Mouse (Mus musculus) B cell, adult (primary cell): Measurements from ENCODE around the gene Arxes2. TPM values are rescaled to one million over a fixed set of nuclear protein-coding genes. Genes with fewer than 3 reads are reported as not detected.

Experiments
- total RNA-seq: library from RNA; stranded (reverse); gene quantifications from 4 replicates; pipeline ENCODE4 v1.2.4, GENCODE M21; 2023; ENCODE audit not compliant: inconsistent age

Gene Arxes2
- 0.33 to 0.64 TPM in 2 of 4 replicates, not detected in the others for total RNA-seq

DNA sequence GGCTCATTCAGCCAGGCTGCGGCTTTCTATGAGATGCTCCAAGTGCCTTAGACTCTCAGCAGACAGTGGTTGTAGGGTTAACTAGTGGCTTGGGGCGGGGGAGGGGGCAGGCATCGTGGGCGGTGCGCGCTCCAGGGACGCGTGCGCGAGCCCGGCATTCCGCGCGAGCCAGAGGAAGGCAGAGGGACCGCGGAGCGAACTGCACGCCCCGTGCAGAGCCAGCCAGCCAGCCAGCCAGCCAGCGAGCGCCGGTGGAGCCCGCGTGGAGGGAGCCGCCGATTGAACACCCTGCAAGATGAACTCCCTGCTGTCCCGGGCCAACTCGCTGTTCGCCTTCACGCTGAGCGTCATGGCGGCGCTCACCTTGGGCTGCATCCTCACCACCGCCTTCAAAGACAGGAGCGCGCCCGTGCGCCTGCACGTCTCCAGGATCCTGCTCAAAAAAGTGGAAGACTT is at the start of gene Arxes2:
Gene Arxes2 (plus strand): TSS at position 161 of the 456 bp plus-strand sequence.

GRCm38 (mm10) chrX:136032799-136033763 is 39.5 kb downstream of the Arxes2 start, which contains the start of gene Arxes1:
TSS of gene Arxes1 (plus strand) at chrX:136033367.

Other genes with a start within 250 kb of the Arxes2 start
- 11.2 to 13.6 TPM (median 12.3 TPM) in 4 replicates for gene Bhlhb9, start 196.2 kb upstream of the Arxes2 start, total RNA-seq
- 7.7 to 13.8 TPM (median 11.8 TPM) in 4 replicates for gene Gprasp2, start 154.8 kb upstream of the Arxes2 start, total RNA-seq
- gene Arxes1, start 39.5 kb downstream of the Arxes2 start, total RNA-seq, result 0.45 TPM in 1 of 4 replicates, not detected in the others
- gene Bex2, start 74.4 kb downstream of the Arxes2 start, total RNA-seq, result 0.60 to 0.64 TPM in 2 of 4 replicates, not detected in the others
- not detected in 4 replicates for gene Nxf3, start 91.4 kb downstream of the Arxes2 start, total RNA-seq
- 1.5 TPM in 1 of 4 replicates, not detected in the others for gene Bex4, start 145.2 kb downstream of the Arxes2 start, total RNA-seq
- gene Tceal8, start 178.5 kb downstream of the Arxes2 start, total RNA-seq, result 1.2 to 2.7 TPM (median 1.6 TPM) in 3 of 4 replicates, not detected in the other
- not detected in 4 replicates for gene Tceal5, start 210.1 kb downstream of the Arxes2 start, total RNA-seq
- gene Tceal7, start 221.0 kb downstream of the Arxes2 start, total RNA-seq, result not detected in 4 replicates
- 1.6 to 3.0 TPM (median 2.5 TPM) in 4 replicates for gene Bex1, start 221.7 kb downstream of the Arxes2 start, total RNA-seq